Mouse (Mus musculus): Measurements from ENCODE around the gene Kif4. TPM values are rescaled to one million over a fixed set of nuclear protein-coding genes. Genes with fewer than 3 reads are reported as not detected.
A peak's percentile ranks its signal among the peaks of the same experiment; 100 is the strongest.

The Kif4 gene
- polyA plus RNA-seq (2012), result 0.61 and 0.92 TPM in 2 replicates

DNA sequence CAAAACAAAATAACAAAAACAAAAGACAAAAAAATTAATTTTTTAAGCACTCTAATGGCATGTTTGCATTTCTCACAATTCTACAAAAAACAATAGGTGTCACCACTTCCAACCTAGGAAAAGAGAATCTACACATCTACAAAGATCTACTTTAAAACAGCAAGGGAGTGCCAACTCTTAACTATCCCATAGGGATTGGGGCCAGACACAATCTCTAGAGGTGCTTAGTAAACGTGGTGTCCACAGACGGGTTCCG is at the start of gene Kif4:
Kif4 (plus strand) TSS at position 192 of the 256 bp plus-strand sequence.
- H3K4me3 ChIP-seq (replicated peaks), result peak within 1 kb of the TSS; percentile 73
- TF ChIP-seq TAL1 (IDR thresholded peaks at IDR 0.05; ENCODE audit: low read length), result no peak
- TF ChIP-seq GATA1 (IDR thresholded peaks at IDR 0.05; ENCODE audit: low read length), result no peak
- peaks cover 73% of the 10 kb centered on the region for H3K36me3 ChIP-seq (ENCODE audit: control insufficient read depth)
- peaks cover 5% of the 10 kb centered on the region; the same call in 1 of the 2 replicates for H3K27me3 ChIP-seq (ENCODE audit: control insufficient read depth)
- peaks cover 8% of the 10 kb centered on the region for H3K9me3 ChIP-seq (ENCODE audit: control insufficient read depth, low read length)
- H3K4me1 ChIP-seq (ENCODE audit: control insufficient read depth), result peaks cover 26% of the 10 kb centered on the region

DNA sequence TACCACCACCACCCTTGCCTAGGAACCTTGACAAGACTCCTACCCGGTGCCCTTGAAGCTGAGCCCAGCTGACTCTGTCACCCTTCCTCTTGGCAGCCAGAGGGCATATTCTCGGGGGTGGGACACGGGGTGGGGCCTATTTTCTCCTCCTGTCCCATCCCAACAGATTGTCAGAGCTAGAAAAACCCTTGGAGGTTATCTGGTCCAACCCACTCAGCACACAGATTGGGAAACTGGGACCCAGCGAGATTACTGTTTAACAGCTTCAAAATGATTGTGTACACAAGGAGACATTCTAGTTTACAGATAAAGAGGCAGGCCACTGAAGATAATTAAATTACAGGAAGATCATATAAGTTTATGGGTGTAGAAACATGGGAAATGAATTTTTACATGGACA is 30.7 kb upstream of the Kif4 start, which contains the start of gene P2ry4:
P2ry4 (minus strand) TSS at position 79 of the 400 bp plus-strand sequence.
- Histone ChIP-seq H3K27me3 (ENCODE audit: control insufficient read depth) (peaks cover 16% of the 10 kb centered on the region), H3K4me1 (ENCODE audit: control insufficient read depth) (no peaks in the 10 kb centered on the region), H3K36me3 (ENCODE audit: control insufficient read depth) (no peaks in the 10 kb centered on the region), H3K9me3 (ENCODE audit: control insufficient read depth, low read length) (peaks cover 2% of the 10 kb centered on the region; the same call in 1 of the 2 replicates), H3K4me3 (replicated peaks) (no peak within 1 kb of the TSS)
- TF ChIP-seq TAL1 (IDR thresholded peaks at IDR 0.05; ENCODE audit: low read length) (no peak), GATA1 (IDR thresholded peaks at IDR 0.05; ENCODE audit: low read length) (no peak)

DNA sequence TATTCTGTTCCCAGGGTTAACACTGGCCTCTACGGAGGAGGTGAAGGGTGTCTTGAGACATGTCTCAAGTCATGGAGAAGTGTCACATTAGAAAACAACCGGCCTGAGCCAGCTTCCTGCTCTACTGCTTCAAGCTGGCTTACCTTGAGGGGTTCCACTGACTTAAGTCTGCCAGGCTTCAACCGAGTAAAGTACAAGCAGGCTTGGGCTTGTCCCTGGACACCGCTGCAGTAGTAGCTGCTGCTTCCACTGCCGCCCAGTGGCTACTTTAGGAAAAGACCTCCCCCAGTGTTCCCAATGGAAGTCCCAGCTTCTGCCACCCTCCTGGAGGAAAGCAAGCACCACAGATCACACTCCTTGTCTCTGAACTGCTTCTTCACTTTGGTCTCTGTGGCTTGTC is 28.1 kb upstream of the Kif4 start:
- Histone ChIP-seq H3K4me1 (ENCODE audit: control insufficient read depth) (no peaks in the 10 kb centered on the region), H3K27me3 (ENCODE audit: control insufficient read depth) (peaks cover 16% of the 10 kb centered on the region), H3K4me3 (replicated peaks) (no peak overlapping the region), H3K36me3 (ENCODE audit: control insufficient read depth) (no peaks in the 10 kb centered on the region), H3K9me3 (ENCODE audit: control insufficient read depth, low read length) (peaks cover 2% of the 10 kb centered on the region; the same call in 1 of the 2 replicates)
- TF ChIP-seq TAL1 (IDR thresholded peaks at IDR 0.05; ENCODE audit: low read length) (no peak), GATA1 (IDR thresholded peaks at IDR 0.05; ENCODE audit: low read length) (no peak)

DNA sequence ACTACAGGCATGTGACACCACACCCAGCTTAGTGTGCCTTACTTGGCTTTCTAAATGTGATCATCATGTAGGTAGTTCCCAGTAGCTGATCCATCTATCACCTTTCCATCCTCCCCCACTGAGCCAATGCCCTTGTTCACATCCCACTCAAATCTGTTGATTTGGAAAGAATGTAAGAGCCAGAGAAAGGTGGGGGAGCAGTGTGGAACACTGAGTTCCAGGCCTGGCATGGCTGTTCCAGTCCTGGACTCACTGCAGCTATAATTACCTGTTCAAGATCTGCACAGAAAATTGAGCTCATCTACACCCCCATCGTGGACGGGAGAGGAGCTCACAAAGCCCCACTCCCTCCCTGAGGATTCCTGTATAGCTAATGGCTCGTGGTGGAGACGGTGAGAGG is 25.8 kb upstream of the Kif4 start:
- no peaks in the 10 kb centered on the region for H3K4me1 ChIP-seq (ENCODE audit: control insufficient read depth)
- peaks cover 5% of the 10 kb centered on the region; the same call in 1 of the 2 replicates for H3K27me3 ChIP-seq (ENCODE audit: control insufficient read depth)
- H3K4me3 ChIP-seq (replicated peaks), result no peak overlapping the region
- no peaks in the 10 kb centered on the region for H3K9me3 ChIP-seq (ENCODE audit: control insufficient read depth, low read length)
- no peaks in the 10 kb centered on the region for H3K36me3 ChIP-seq (ENCODE audit: control insufficient read depth)
- TF ChIP-seq GATA1 (IDR thresholded peaks at IDR 0.05; ENCODE audit: low read length) (no peak), TAL1 (IDR thresholded peaks at IDR 0.05; ENCODE audit: low read length) (no peak)

DNA sequence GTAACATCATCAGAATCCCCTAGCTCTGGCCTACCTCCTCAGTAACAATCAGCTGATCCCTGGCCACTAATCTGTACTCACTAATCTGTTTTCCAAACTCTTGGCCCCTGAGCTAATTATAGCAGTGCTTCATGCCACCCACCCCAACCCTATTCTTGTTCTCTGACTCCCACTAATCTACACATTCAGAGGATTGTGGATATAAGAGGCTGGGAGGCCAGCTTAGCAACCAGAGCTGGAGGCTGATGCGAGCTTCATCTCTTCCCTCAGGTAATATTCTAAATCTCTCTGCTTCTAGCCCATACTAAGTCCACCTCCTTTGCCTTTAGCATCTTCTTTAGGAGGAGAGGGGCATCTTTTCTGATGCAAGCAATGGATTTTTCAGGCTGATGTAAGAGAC is 20.2 kb upstream of the Kif4 start, which contains the start of gene Arr3:
Arr3 (plus strand) TSS at position 184 of the 400 bp plus-strand sequence.
- Histone ChIP-seq H3K4me3 (replicated peaks) (no peak within 1 kb of the TSS), H3K4me1 (ENCODE audit: control insufficient read depth) (no peaks in the 10 kb centered on the region), H3K36me3 (ENCODE audit: control insufficient read depth) (no peaks in the 10 kb centered on the region), H3K27me3 (ENCODE audit: control insufficient read depth) (peaks cover 2% of the 10 kb centered on the region; the same call in 1 of the 2 replicates), H3K9me3 (ENCODE audit: control insufficient read depth, low read length) (no peaks in the 10 kb centered on the region)
- TF ChIP-seq TAL1 (IDR thresholded peaks at IDR 0.05; ENCODE audit: low read length) (no peak), GATA1 (IDR thresholded peaks at IDR 0.05; ENCODE audit: low read length) (no peak)

DNA sequence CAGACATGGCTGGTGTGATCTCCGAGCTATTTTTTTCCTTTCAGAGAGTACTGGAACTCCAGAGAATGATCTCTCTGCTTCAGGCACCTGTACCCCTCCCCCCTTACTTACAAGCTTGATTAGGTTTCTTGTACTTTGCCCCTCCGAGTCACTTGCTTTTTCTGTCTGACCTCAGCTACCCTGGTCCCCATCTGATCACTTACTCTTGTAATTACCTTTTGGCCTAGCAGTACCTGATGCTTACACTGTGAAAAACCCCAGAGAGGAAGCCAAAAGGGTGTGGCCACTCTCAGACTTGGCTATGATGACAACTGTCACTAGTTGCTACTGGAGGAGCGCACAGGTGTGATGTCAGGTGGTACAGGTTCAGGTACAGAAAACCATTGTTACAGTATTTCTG is 7.0 kb upstream of the Kif4 start:
- H3K36me3 ChIP-seq (ENCODE audit: control insufficient read depth), result peaks cover 29% of the 10 kb centered on the region
- H3K4me1 ChIP-seq (ENCODE audit: control insufficient read depth), result peaks cover 4% of the 10 kb centered on the region
- no peak overlapping the region for H3K4me3 ChIP-seq (replicated peaks)
- H3K27me3 ChIP-seq (ENCODE audit: control insufficient read depth), result peaks cover 9% of the 10 kb centered on the region
- TF ChIP-seq GATA1 (IDR thresholded peaks at IDR 0.05; ENCODE audit: low read length) (no peak), TAL1 (IDR thresholded peaks at IDR 0.05; ENCODE audit: low read length) (no peak)
- H3K9me3 ChIP-seq (ENCODE audit: control insufficient read depth, low read length), result no peaks in the 10 kb centered on the region

DNA sequence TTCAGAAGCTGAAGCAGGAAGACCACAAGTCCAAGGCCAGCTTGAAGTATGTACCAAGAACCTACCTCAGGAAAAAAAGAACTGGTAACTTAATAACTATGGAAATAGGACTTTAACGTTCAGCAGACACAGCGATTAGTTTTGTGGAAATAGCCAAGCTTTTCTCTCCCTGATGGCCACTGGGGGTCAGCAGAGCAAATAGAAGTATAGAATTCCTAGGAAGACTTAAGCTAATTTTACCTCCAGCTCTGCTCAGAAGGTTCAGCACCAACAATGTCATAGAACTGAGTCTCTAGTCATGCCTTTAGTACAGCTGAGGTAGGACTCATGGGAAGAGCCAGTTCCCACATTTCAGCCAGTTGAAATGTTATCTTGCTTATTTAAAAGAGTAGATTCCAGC is 4.2 kb upstream of the Kif4 start:
- TF ChIP-seq GATA1 (IDR thresholded peaks at IDR 0.05; ENCODE audit: low read length), result no peak
- no peak for TF ChIP-seq TAL1 (IDR thresholded peaks at IDR 0.05; ENCODE audit: low read length)
- peaks cover 17% of the 10 kb centered on the region for H3K4me1 ChIP-seq (ENCODE audit: control insufficient read depth)
- peaks cover 40% of the 10 kb centered on the region for H3K36me3 ChIP-seq (ENCODE audit: control insufficient read depth)
- H3K9me3 ChIP-seq (ENCODE audit: control insufficient read depth, low read length), result peaks cover 7% of the 10 kb centered on the region
- peaks cover 14% of the 10 kb centered on the region for H3K27me3 ChIP-seq (ENCODE audit: control insufficient read depth)
- no peak overlapping the region for H3K4me3 ChIP-seq (replicated peaks)

DNA sequence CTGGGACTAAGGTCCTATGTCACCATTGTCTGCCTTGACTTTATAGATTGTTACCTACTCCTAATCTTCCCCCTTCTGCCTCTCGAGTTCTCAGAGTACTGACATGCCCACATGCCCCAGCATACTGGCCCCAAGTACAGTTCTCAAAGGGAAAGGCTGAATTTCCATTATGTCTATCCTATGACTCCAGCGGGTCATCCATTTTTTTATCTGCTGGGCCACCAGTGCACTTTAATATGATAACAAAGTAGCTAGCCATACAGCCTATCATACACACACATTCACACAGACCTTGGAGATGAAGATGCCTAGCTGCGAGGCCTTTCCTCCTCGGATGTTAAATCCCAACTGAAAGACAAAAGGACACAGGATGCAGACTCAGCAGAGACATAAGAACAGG is 1.3 kb upstream of the Kif4 start:
- peaks cover 63% of the 10 kb centered on the region for H3K36me3 ChIP-seq (ENCODE audit: control insufficient read depth)
- peaks cover 8% of the 10 kb centered on the region for H3K9me3 ChIP-seq (ENCODE audit: control insufficient read depth, low read length)
- H3K4me1 ChIP-seq (ENCODE audit: control insufficient read depth), result peaks cover 26% of the 10 kb centered on the region
- peak overlapping the region; percentile 73 for H3K4me3 ChIP-seq (replicated peaks)
- H3K27me3 ChIP-seq (ENCODE audit: control insufficient read depth), result peaks cover 5% of the 10 kb centered on the region; the same call in 1 of the 2 replicates
- TF ChIP-seq TAL1 (IDR thresholded peaks at IDR 0.05; ENCODE audit: low read length) (no peak), GATA1 (IDR thresholded peaks at IDR 0.05; ENCODE audit: low read length) (no peak)

DNA sequence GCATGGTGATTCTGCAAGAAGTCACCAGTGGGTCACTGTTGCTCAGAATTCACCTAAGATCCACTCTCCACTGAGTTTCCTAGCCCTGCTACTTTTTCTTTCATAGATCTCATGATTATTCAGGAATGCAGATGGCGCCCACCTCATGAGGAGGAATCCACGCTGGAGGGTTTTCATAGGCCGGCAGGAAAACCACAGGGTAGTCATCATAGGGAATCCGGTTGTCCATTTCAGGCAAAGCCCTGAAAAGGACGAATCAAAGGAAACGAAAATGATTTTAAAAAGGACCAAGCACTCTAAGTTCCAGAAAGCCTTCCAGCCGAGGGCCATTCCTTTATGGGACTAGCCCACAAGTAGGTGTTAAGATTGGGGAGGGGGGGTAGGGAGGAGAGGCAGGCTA is 391 bp upstream of the Kif4 start:
- Histone ChIP-seq H3K4me1 (ENCODE audit: control insufficient read depth) (peaks cover 26% of the 10 kb centered on the region), H3K27me3 (ENCODE audit: control insufficient read depth) (peaks cover 5% of the 10 kb centered on the region; the same call in 1 of the 2 replicates), H3K36me3 (ENCODE audit: control insufficient read depth) (peaks cover 72% of the 10 kb centered on the region), H3K9me3 (ENCODE audit: control insufficient read depth, low read length) (peaks cover 8% of the 10 kb centered on the region), H3K4me3 (replicated peaks) (peak overlapping the region; percentile 73)
- TF ChIP-seq TAL1 (IDR thresholded peaks at IDR 0.05; ENCODE audit: low read length) (no peak), GATA1 (IDR thresholded peaks at IDR 0.05; ENCODE audit: low read length) (no peak)

Measured in erythroblast, embryonic 14.5 days (primary cell).